Mouse (Mus musculus) lung, embryonic 15.5 days (tissue): ENCODE results near the gene Rfx2. TPM values are rescaled to one million over a fixed set of nuclear protein-coding genes. Genes with fewer than 3 reads are reported as not detected.
A peak's percentile ranks its signal among the peaks of the same experiment; 100 is the strongest.

Experiments
- ATAC-seq: fragments of 200-750 bp; cut with Nextera tagmentation; 2 replicates; pipeline ENCODE4 v1.8.0; 2017; ENCODE audit warnings: moderate number of reproducible peaks, borderline replicate concordance; ENCODE audit not compliant: low FRiP score, low TSS enrichment; ENCODE audit errors: extremely low read depth
- H3K27ac ChIP-seq: fragments of 300-500 bp; sonication (generic); 2 replicates; pipeline ENCODE4 v1.5.1; 2015; ENCODE audit warnings: moderate library complexity, mild to moderate bottlenecking, inconsistent platforms
- H3K27me3 ChIP-seq: fragments of 300-500 bp; sonication (generic); 2 replicates; pipeline ENCODE4 v1.6.1; 2015; ENCODE audit warnings: inconsistent platforms
- H3K36me3 ChIP-seq: fragments of 300-500 bp; sonication (generic); 2 replicates; pipeline ENCODE4 v1.6.1; 2015; ENCODE audit warnings: inconsistent platforms
- H3K4me1 ChIP-seq: fragments of 300-500 bp; sonication (generic); 2 replicates; pipeline ENCODE4 v1.6.1; 2015; ENCODE audit warnings: inconsistent platforms
- H3K4me2 ChIP-seq: fragments of 300-500 bp; sonication (generic); 2 replicates; pipeline ENCODE4 v1.6.1; 2015; ENCODE audit warnings: inconsistent platforms, mild to moderate bottlenecking, moderate library complexity
- H3K4me3 ChIP-seq: fragments of 300-500 bp; sonication (generic); 2 replicates; pipeline ENCODE4 v1.5.1; 2015; ENCODE audit warnings: mild to moderate bottlenecking, inconsistent platforms
- H3K9ac ChIP-seq: fragments of 300-500 bp; sonication (generic); 2 replicates; pipeline ENCODE4 v1.6.1; 2015; ENCODE audit warnings: inconsistent platforms
- H3K9me3 ChIP-seq: fragments of 300-500 bp; sonication (generic); 2 replicates; pipeline ENCODE4 v1.6.1; 2016; ENCODE audit warnings: inconsistent platforms
- WGBS: fragments of 180-500 bp; shearing (Covaris S2); methylation state at CpG from one replicate; pipeline ENCODE4 v1.1.7; 2015; 5-methylcytosine and 5-hydroxymethylcytosine counted together
- polyA plus RNA-seq: library from polyadenylated mRNA; unstranded; fragments of >200 nt; fragmentation: Nextera tagmentation; extraction: Ambion mirVana; gene quantifications from 2 replicates; pipeline ENCODE4 v1.2.1, GENCODE M21; 2015

Rfx2 gene
- polyA plus RNA-seq, 1 experiment from 2014 or later: 6.0 TPM

GRCm38 (mm10) chr17:56861197-56861596 lies 30.4 kb upstream of the Rfx2 start:
- H3K36me3 ChIP-seq: no peaks in the 10 kb centered on the region
- no peak overlapping the region for H3K9ac ChIP-seq
- no peak overlapping the region for H3K4me3 ChIP-seq
- H3K27ac ChIP-seq: no peak overlapping the region
- peaks cover 6% of the 10 kb centered on the region; the same call in 1 of the 2 replicates for H3K4me1 ChIP-seq
- no peaks in the 10 kb centered on the region for H3K9me3 ChIP-seq
- ATAC-seq: peak; percentile 35; the same call in 1 of the 2 replicates
- WGBS: 34% methylated on average over 3 of the region's 3 CpGs
- H3K4me2 ChIP-seq: no peak overlapping the region
- no peaks in the 10 kb centered on the region for H3K27me3 ChIP-seq

GRCm38 (mm10) chr17:56858922-56859321 lies 28.1 kb upstream of the Rfx2 start:
- Histone ChIP-seq H3K4me2 (no peak overlapping the region), H3K9ac (no peak overlapping the region), H3K4me1 (peaks cover 6% of the 10 kb centered on the region; the same call in 1 of the 2 replicates), H3K27me3 (no peaks in the 10 kb centered on the region), H3K4me3 (no peak overlapping the region), H3K9me3 (no peaks in the 10 kb centered on the region), H3K36me3 (no peaks in the 10 kb centered on the region), H3K27ac (0 out of 2 replicates have a peak overlapping the region, but pooled peaks have one; percentile 7)
- WGBS: 26% methylated on average over 7 of the region's 7 CpGs
- ATAC-seq: 0 out of 2 replicates have a peak, but pooled peaks have one; percentile 44

- H3K9ac ChIP-seq: no peak overlapping the region
- H3K36me3 ChIP-seq: no peaks in the 10 kb centered on the region
- H3K4me3 ChIP-seq: no peak overlapping the region
- H3K4me2 ChIP-seq: no peak overlapping the region
- H3K9me3 ChIP-seq: no peaks in the 10 kb centered on the region
- no peak overlapping the region for H3K27ac ChIP-seq
- WGBS: 58% methylated on average over 4 of the region's 4 CpGs
- H3K27me3 ChIP-seq: no peaks in the 10 kb centered on the region
- peaks cover 6% of the 10 kb centered on the region; the same call in 1 of the 2 replicates for H3K4me1 ChIP-seq
- peak; percentile 16; the same call in 1 of the 2 replicates for ATAC-seq
Observed at GRCm38 (mm10) chr17:56858216-56858615, 27.4 kb upstream of the Rfx2 start.

- Histone ChIP-seq H3K36me3 (no peaks in the 10 kb centered on the region), H3K4me1 (peaks cover 6% of the 10 kb centered on the region; the same call in 1 of the 2 replicates), H3K9me3 (no peaks in the 10 kb centered on the region), H3K4me3 (no peak overlapping the region), H3K27ac (no peak overlapping the region), H3K4me2 (no peak overlapping the region), H3K27me3 (no peaks in the 10 kb centered on the region), H3K9ac (no peak overlapping the region)
- ATAC-seq: no peak
- 74% methylated on average over 3 of the region's 3 CpGs for WGBS
Observed at GRCm38 (mm10) chr17:56855421-56855820, 24.6 kb upstream of the Rfx2 start.

GRCm38 (mm10) chr17:56851167-56851566 lies 20.4 kb upstream of the Rfx2 start:
- H3K9ac ChIP-seq: no peak overlapping the region
- H3K27me3 ChIP-seq: no peaks in the 10 kb centered on the region
- H3K9me3 ChIP-seq: no peaks in the 10 kb centered on the region
- no peak overlapping the region for H3K4me2 ChIP-seq
- no peak overlapping the region for H3K4me3 ChIP-seq
- no peak overlapping the region for H3K27ac ChIP-seq
- H3K4me1 ChIP-seq: no peaks in the 10 kb centered on the region
- WGBS: 65% methylated on average over 3 of the region's 3 CpGs
- no peaks in the 10 kb centered on the region for H3K36me3 ChIP-seq
- no peak for ATAC-seq

- ATAC-seq: no peak
- Histone ChIP-seq H3K27ac (no peak overlapping the region), H3K4me3 (no peak overlapping the region), H3K27me3 (no peaks in the 10 kb centered on the region), H3K4me2 (no peak overlapping the region), H3K9me3 (no peaks in the 10 kb centered on the region), H3K36me3 (no peaks in the 10 kb centered on the region), H3K4me1 (no peaks in the 10 kb centered on the region), H3K9ac (no peak overlapping the region)
- 81% methylated on average over 13 of the region's 13 CpGs for WGBS
Observed at GRCm38 (mm10) chr17:56849710-56850109, 18.9 kb upstream of the Rfx2 start.

GRCm38 (mm10) chr17:56848785-56849184 lies 18.0 kb upstream of the Rfx2 start:
- Histone ChIP-seq H3K4me3 (no peak overlapping the region), H3K27ac (no peak overlapping the region), H3K36me3 (no peaks in the 10 kb centered on the region), H3K27me3 (no peaks in the 10 kb centered on the region), H3K9me3 (no peaks in the 10 kb centered on the region), H3K4me2 (no peak overlapping the region), H3K4me1 (no peaks in the 10 kb centered on the region), H3K9ac (no peak overlapping the region)
- no peak for ATAC-seq
- 74% methylated on average over 5 of the region's 5 CpGs for WGBS

- H3K4me2 ChIP-seq: no peak overlapping the region
- no peaks in the 10 kb centered on the region for H3K27me3 ChIP-seq
- H3K9me3 ChIP-seq: no peaks in the 10 kb centered on the region
- no peak overlapping the region for H3K27ac ChIP-seq
- WGBS: 71% methylated on average over 5 of the region's 5 CpGs
- ATAC-seq: no peak
- H3K9ac ChIP-seq: no peak overlapping the region
- H3K4me3 ChIP-seq: no peak overlapping the region
- no peaks in the 10 kb centered on the region for H3K36me3 ChIP-seq
- H3K4me1 ChIP-seq: no peaks in the 10 kb centered on the region
Observed at GRCm38 (mm10) chr17:56843678-56844077, 12.9 kb upstream of the Rfx2 start.

GRCm38 (mm10) chr17:56842173-56842572 lies 11.4 kb upstream of the Rfx2 start:
- Histone ChIP-seq H3K9ac (no peak overlapping the region), H3K36me3 (no peaks in the 10 kb centered on the region), H3K4me1 (no peaks in the 10 kb centered on the region), H3K4me2 (no peak overlapping the region), H3K27ac (no peak overlapping the region), H3K9me3 (no peaks in the 10 kb centered on the region), H3K27me3 (no peaks in the 10 kb centered on the region), H3K4me3 (no peak overlapping the region)
- no peak for ATAC-seq
- 66% methylated on average over 5 of the region's 5 CpGs for WGBS

GRCm38 (mm10) chr17:56840524-56840923 lies 9.7 kb upstream of the Rfx2 start:
- H3K9me3 ChIP-seq: no peaks in the 10 kb centered on the region
- no peak for ATAC-seq
- no peak overlapping the region for H3K4me3 ChIP-seq
- H3K36me3 ChIP-seq: no peaks in the 10 kb centered on the region
- no peak overlapping the region for H3K9ac ChIP-seq
- no peak overlapping the region for H3K27ac ChIP-seq
- no peak overlapping the region for H3K4me2 ChIP-seq
- H3K4me1 ChIP-seq: no peaks in the 10 kb centered on the region
- no peaks in the 10 kb centered on the region for H3K27me3 ChIP-seq
- 80% methylated on average over 7 of the region's 7 CpGs for WGBS

- no peak for ATAC-seq
- H3K27me3 ChIP-seq: no peaks in the 10 kb centered on the region
- 88% methylated on average over 8 of the region's 8 CpGs for WGBS
Observed at GRCm38 (mm10) chr17:56836336-56836735, 5.5 kb upstream of the Rfx2 start.

GRCm38 (mm10) chr17:56833381-56833780 lies 2.6 kb upstream of the Rfx2 start:
- H3K4me3 ChIP-seq: no peak overlapping the region
- no peak overlapping the region for H3K9ac ChIP-seq
- WGBS: 81% methylated on average over 1 of the region's 1 CpGs
- H3K9me3 ChIP-seq: no peaks in the 10 kb centered on the region
- no peaks in the 10 kb centered on the region for H3K36me3 ChIP-seq
- H3K27ac ChIP-seq: no peak overlapping the region
- H3K4me2 ChIP-seq: no peak overlapping the region
- H3K27me3 ChIP-seq: peaks cover 16% of the 10 kb centered on the region
- no peak for ATAC-seq
- H3K4me1 ChIP-seq: peaks cover 17% of the 10 kb centered on the region

More at GRCm38 (mm10) chr17:56836336-56836735, 5.5 kb upstream of the Rfx2 start:
- 0 out of 2 replicates have a peak, but pooled peaks cover 2% of the 10 kb centered on the region for H3K4me1 ChIP-seq
- H3K9ac ChIP-seq: no peak overlapping the region
- H3K36me3 ChIP-seq: no peaks in the 10 kb centered on the region
- no peaks in the 10 kb centered on the region for H3K9me3 ChIP-seq
- H3K4me2 ChIP-seq: no peak overlapping the region
- H3K4me3 ChIP-seq: no peak overlapping the region
- H3K27ac ChIP-seq: no peak overlapping the region

- Histone ChIP-seq H3K27ac (no peak overlapping the region), H3K9me3 (no peaks in the 10 kb centered on the region), H3K4me1 (peaks cover 17% of the 10 kb centered on the region), H3K36me3 (no peaks in the 10 kb centered on the region), H3K4me3 (no peak overlapping the region), H3K27me3 (peaks cover 20% of the 10 kb centered on the region), H3K4me2 (no peak overlapping the region), H3K9ac (no peak overlapping the region)
- 79% methylated on average over 1 of the region's 1 CpGs for WGBS
- ATAC-seq: no peak
Observed at GRCm38 (mm10) chr17:56832918-56833317, 2.1 kb upstream of the Rfx2 start.
